Mouse (Mus musculus): Measurements from ENCODE around the gene Camk2d.

Gene Camk2d

DNA sequence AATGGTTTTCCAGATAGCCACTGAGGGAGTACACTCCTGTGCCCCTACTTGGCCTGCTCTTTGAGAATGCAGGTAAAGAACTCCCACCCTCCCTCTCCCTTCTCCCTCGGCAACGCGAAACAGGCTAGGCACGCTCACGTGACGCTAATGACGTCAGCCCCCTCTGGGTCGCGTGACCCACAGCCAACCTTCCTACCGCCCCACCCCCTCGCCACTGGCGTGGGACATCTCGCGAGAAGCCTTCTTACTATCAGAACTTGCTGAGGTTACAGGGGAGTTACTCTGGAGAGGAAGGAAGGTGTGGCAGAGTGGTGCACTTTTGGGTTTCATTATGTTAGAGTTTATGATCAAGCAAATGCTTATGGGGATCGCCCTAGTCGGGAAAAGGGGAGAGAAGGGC, at the start of gene Camk2d:
Camk2d (plus strand) TSS at position 217 of the 400 bp plus-strand sequence.
- DNase-seq = peak; percentile 100

DNA sequence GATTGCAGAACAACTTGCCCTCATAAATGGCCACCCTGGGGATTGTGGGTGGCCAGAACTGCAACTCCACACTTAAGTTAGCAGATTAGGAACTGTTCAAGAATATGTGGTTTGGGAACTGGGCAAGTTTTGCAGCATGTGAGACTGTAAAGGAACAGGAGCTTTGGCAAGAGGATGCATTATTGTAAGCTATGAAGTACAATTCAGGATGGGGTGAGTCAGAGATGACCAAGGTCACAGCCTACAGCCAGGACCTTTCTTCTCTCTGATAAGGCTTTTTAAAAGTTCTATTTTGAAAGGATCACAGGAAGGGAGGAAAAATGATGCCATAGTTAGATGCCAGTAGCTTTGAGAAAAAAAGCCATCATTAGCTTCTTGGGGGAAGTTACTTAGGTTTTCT, 48.2 kb upstream of the Camk2d start:
- no peak for DNase-seq

DNA sequence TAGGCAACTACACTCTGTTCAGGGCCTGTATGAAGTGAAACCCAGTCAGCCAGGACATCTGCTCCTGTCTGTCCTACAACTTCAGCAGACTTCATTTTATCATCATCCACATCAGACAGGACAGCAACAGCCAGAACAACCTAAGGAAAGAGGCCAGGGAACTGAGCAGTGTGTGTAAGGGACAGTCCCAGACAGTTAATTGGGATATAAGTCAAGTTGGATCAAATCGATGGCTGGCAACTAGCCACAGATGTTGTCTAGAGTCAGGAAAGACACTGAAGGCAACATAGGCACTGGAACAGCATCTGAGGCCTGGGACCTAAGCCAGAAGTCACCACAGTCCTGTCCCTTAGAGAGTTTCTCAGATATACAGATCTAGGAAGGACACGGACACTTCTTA, 32.5 kb upstream of the Camk2d start:
- peak; percentile 39 to 64 for DNase-seq

DNA sequence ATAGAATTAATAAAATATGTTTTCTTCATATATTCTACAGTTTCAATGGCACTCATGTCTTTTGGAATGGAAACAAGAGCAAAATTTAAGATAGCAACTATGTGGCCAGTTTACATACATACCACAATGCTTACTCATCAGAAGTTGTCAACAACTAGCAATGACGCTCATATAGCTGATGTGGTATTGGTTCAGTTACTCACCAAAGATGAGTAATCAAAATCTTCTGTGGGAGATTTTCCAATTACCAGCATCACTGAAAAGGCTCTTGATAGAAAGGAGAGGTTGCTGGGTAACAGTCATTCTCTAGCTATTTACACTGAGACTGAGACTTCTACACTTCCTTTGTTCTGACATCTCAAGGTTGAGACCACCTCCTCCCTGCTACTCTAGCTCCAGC, 25.5 kb upstream of the Camk2d start:
- no peak for DNase-seq

DNA sequence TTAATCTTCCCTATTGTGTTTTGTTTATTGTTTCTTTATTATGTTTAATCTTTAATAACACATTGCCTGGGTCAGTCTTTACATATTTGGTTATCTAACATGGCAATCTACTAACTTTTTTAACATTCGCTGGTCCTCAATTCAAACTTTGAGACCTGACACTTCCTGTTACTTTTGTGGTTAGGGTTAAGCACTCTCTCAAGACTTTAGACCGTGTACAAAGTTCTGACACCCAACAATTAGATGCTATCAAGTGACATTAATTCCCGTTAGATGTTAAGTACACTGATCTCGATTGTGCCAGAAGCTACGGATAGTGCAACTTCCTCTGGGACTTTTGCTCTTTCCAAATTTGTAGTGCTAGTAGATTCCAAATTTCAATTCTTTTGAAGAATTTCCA, 23.2 kb upstream of the Camk2d start:
- no peak for DNase-seq

DNA sequence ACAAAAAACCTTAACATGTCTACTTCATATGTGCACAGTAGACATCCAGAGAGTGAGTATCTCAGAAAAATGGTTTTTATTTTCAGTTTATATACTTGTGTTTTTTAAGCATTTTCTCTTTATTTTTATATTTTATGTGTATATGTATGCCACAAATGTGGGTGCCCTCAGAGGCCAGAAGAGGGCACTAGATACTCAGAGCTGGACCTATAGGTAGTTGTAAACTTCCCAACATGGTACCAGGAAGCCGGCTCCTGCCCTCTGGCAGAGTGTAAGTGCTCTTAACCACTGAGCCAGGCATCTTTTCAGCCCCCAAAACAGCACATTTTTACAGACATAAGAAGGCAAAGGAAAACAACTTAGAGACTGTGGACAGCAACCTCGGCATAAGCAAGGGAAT, 20.2 kb upstream of the Camk2d start:
- peak; percentile 47 to 51 for DNase-seq

DNA sequence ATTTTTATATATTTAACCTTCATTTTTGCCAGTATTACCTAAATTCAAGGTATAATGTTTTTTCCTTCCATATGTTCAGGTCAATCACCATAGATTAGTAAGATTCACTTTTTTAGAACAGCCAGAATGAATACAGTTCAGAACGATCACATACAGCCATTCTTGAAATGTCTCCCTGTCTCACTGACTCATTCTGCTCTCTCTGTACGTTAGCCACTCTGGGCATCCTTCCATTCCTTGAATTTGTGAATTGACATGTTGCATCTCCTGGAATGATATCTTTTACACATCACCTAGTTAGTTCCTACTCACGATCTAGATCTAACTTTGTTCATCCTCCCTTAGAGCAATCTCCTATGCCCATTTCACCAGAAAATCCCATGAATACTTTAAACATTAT, 10.0 kb upstream of the Camk2d start:
- no peak for DNase-seq

DNA sequence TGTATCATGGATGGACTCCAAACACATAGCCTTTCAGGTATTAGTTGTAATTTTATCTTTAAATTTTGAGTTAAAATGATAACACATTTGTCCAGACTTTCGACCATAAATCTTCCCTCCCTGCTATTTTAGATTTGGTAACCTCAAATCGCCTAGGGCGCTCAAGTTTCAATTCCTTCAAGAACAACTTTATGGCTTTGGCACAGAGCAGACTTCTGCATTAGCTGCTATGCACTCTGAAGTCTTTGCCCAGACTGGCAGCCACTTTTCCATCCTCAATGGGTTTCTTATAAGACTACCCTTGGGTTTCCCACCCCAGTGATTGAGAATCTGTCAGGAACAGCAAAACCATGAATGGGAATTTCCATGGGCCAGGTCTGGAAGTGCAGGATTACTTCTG, 8.6 kb upstream of the Camk2d start:
- DNase-seq = no peak

DNA sequence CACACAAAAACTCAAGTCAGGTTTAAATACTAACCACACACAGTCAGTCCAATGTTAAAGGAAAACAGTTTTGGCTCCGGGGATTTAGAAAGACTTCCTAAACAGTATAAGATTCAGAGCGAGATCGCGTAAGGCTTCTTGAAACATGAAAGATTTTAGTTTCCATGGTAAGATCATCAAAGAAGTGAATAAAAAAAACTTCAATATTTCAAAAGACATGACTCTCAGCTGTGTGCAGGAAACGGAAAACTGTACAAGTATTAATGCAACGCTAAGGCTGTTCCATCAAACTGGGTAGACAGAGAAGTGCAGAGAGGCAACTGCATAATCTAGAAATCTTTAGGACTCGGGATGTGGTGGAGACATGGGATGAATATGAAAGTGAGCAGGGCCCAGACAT, 6.5 kb upstream of the Camk2d start:
- DNase-seq = no peak

DNA sequence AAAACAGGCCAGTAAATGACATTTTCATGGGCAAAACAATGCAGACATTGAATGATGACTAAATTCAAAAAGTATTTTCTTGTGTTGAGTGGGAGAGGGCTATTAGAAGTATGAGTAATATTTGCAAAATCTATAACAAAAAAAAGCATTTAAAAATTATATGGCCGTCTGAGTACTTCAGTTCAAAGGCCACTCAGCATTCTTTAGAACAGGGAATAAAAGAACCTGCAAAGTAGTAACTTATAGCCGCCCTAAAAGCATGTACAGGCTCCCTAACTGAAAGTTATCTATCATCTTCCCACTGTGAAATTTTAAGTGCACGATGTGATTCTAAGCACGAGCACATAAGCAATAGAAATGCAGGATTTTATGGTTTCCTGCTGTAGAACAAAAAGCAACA, 646 bp upstream of the Camk2d start:
- DNase-seq = no peak

DNA sequence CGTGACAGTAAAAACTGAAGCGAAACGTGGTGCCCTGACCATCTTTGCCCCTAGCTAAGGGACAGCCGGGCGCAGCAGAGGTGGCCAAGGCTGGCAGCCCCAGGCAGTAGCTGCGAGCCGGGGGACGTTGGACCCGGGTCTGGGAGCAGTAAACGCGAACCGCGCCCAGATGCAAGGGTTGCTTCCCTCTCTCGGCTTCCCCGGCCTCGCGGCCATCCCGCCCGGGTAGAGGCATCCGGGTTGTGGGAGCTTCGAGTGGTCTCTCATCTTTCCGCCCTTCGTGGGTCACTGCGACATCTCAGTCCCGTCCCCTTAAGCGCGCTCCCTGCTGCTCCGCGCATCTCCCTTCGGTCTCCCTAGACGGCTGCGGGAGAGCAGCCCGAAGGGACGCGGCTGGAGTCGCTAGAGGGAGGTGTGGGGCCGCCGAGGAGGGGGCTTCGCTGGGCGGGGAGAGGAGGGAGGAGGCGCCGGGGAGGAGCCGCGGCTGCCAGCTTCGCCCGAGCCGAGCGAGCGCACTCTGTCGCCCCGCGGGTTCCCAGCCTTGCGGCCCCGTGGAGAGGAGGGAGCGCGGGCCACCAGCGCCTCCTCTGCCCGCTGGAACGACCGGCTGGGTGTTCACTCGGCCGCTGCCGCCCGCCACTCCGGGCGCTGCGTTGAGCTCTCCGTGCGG, 524 bp downstream of the Camk2d start:
- peak; percentile 91 to 95 for DNase-seq

DNA sequence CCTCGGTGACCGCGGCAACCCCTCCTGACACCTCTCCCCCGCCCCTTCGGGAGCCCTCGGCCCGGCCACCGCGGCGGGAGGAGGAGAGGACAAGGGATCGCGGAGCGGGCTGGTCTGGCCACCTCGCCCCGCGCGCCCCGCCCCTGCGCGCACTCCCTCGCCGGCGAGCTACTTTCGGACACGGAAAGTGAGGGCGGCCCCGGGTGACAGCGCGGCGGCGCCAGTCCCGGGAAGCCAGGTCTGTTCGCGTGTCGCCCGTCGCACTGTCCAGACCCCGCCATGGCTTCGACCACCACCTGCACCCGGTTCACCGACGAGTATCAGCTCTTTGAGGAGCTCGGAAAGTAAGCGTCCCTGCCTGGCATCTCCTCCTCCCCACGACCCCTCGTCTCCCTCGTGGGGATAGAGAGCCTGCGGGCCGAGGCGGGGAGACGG, 1.1 kb downstream of the Camk2d start:
- DNase-seq = peak; percentile 86 to 89

DNA sequence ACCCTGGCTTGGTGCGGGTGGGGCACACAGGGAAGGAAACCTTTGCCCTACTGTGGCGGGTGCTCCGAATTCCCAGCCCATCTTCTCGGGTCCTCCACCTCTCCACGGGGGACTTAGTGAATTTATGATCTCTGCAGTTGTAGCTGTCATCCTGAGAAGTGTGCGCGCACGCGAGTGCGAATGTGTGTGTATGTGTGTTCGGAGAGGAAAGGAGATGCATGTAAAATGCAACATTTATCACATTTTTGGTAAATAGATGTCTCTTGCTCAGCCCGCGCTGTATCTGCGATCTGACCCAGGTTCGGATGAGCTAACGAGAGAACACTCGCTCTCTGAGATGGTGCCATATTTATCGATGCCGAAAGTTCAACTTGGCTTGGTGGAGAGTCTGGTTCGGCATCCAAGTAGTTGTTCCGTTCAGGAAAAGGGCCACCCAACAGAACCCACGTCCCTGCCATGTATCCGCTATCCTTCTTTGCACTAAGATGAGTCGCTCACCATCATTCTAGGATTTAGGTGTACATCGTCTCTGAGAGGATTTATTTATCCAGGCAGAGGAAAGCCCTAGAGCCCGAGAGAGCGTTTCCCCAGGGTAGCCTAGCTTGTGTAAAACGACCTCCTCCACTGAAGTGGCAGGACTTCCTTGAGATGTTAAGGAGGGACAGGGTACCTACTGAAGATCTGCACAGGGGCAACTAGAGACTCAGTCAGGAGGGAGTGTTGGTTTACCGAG, 1.7 kb downstream of the Camk2d start:
- peak; percentile 47 to 76 for DNase-seq

DNA sequence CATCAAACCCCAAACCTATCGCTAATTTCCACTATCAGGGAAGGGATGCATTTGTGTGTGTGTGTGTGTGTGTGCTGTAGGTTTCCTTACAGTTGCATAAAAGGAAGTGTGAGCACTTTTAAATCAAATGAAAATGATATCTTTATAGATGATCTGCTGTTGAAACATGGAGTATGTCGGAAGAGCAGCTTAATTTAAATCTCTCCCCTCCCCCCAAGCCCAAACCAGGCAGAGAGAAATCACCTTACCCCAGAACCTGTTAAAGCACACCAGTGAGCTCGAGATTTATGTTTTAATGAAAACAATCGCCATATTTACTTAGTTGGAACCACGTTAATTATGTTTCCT, 2.2 kb downstream of the Camk2d start:
- peak; percentile 41 to 58 for DNase-seq

DNA sequence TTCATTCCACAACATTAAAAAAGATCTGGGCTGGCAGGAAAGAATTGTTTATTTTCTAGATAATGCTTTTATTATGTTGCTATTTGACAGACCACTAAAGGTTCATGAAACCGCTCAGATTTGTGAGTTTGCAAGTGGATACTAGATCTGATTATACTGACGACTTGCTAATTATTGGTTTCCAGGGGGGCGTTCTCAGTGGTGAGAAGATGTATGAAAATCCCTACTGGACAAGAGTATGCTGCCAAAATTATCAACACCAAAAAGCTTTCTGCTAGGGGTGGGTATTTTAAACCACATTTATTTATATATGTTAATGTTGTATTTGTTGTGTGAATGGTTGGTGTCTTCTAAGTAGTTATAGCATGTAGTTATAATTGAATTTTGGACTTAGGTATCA, 2.8 kb downstream of the Camk2d start:
- peak in 1 of 2 experiments; percentile 38 for DNase-seq

DNA sequence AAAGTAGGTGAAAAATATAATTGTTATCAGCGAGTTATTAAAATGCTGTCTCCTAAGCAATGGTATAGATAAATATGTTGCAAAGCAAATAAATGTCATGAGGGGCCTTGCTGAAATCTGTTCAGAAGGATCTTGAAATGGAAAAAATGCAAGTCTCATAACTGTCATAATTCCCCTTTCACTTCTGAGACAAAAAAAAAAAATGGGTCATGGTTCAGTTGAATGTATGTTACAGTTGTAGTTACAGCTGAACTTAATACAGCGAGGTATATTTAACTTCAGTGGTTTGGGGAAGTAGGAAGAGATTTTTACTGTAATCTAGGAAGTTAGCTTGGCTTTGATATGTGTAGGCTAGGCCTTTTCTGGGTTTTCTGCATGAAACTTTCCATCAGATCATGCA, 3.2 kb downstream of the Camk2d start:
- peak in 1 of 2 experiments; percentile 6 for DNase-seq

DNA sequence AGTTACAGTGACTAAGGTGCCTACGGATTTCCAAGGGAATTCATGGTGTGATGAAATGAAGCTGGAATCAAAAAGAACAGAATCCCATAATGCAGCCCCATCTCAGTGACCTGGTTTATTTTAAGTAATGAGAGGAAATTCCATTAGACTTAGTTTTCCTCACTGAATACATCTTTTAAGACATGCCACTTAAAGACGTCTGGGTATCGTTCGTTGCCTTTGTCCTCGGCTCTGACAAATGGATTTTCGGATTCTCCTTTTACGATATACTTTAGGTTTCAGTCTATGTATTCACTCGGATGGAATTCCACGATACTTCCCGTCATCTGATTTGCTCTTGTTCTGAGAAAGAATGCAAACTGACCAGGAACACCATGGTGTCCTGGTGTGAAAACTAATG, 3.8 kb downstream of the Camk2d start:
- no peak for DNase-seq

DNA sequence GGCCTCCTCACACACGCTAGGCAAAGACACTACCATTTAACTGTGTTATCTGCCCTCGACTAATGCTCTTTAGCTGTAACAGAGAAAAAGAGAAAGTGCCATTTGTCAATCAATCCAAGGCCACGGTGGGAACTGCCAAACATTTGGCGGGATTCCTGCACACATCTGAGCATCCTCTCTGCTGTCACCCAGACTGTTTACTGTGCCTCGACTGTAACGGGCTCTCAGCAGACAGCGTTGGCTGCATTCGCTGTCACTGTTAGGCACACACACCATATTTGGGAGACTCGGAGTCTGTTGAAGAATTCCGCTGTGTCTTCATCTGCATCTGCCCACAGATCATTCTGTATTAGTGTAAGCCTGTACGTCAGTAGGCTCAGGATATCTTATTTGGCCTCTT, 6.7 kb downstream of the Camk2d start:
- peak in 1 of 2 experiments; percentile 48 for DNase-seq

DNA sequence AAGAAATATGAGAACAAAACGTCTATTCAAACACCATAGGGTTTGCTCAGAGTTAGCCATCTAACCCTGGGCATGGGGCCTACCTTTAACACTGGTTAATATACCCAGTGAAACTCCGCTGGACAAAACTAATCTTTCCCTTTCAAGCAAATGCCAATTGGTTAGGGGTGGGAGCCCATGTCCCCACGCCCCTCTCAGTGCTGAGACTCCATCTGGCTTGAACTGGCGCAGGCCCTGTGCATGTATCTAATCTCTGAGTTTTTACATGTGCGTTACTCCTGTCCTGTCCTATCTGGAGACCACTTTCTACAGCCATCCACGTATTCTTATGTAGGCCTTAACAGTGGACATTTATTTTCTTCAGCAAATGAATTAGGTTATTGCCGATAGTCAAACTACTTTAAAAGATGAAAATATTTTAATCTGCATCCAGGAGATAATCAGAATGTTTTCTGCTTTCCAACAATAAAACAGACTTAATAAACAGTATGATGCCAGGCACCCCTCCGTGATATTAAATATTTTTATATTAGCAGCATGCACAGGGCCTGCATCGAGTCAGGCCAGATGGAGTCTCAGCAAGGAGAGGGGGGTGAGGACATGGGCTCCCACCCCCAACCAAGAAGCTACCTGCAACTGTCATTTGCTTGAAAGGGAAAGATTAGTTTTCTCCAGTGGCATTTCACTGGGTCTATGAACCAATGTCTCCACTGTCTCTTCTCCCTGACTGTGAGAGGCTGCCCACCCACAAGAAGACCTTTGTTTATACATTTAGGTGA, 8.7 kb downstream of the Camk2d start:
- peak; percentile 56 to 73 for DNase-seq

DNA sequence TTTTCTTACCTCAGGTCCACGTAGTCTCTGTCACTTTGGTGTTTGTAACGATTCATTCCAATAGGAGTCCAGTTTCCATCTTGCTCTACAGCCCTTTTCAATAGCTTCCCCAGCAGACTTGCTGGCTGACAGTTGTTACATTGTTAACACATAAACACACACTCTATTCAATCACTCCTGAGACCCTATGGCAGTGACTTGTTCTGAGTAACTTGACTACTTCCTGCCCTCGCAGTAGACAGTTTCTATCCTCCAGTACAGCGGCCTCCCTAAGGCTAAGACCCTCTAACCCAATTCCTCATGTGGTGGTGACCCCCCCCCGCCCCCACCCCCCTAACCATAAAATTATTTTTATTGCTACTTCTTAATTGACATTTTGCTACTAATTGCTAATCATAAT, 13.2 kb downstream of the Camk2d start:
- DNase-seq = no peak

DNA sequence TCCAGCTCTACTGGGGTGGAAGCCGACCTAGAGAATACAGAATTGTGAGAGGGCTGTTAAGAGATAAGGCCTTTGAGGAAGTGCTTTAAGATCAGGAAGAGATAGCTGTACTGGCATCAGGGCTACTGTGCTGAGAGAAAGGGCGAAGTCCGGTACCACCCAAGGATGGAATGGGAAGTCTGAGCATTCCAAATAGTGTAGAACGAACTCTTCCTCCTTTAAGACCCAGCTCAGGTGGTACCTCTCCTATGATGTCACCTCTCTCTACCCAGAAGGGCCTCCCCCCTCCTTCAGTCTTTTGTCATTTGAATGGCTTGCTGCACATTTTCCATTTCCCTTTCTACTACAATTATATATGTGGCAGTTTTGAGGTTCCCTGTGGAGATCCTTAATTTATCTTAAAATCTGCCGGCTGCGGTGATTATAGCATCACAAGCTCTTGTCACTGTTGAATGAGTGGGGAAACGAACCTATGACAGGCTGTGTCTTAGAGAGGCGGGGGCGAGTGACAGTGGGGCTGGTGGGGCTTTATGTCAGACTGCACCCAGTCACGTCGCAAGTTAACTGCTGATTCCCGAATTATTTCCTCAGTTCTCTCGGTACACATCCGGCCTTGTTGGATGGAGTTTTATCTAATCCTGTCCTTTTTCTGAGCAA, 13.8 kb downstream of the Camk2d start:
- no peak for DNase-seq

DNA sequence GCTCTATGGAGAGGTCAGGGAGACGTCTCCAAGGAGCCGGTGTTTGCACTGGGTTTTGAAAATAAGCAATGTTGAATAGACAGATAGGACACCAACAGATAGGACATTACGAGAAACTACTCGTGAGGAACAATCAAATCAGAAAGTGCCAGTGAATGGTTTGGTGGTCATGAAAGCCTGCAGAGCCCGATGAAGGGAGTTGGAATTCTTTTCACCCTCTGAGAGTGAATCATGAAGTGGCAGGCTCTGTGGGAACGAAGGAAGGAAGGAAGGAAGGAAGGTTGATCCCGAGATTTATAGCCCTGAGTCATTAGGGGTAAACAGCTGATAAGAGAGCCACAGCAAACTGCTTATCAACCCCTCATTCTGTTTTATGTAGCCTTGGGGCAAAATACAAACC, 15.5 kb downstream of the Camk2d start:
- no peak for DNase-seq

Measured in cerebellum, postnatal 10 days (tissue).